Mouse (Mus musculus): Measurements from ENCODE around the gene Jund. TPM values are rescaled to one million over a fixed set of nuclear protein-coding genes. Genes with fewer than 3 reads are reported as not detected.

The Jund gene
- total RNA-seq, 2 experiments from 2014 or later, result 178 to 214 TPM

DNA sequence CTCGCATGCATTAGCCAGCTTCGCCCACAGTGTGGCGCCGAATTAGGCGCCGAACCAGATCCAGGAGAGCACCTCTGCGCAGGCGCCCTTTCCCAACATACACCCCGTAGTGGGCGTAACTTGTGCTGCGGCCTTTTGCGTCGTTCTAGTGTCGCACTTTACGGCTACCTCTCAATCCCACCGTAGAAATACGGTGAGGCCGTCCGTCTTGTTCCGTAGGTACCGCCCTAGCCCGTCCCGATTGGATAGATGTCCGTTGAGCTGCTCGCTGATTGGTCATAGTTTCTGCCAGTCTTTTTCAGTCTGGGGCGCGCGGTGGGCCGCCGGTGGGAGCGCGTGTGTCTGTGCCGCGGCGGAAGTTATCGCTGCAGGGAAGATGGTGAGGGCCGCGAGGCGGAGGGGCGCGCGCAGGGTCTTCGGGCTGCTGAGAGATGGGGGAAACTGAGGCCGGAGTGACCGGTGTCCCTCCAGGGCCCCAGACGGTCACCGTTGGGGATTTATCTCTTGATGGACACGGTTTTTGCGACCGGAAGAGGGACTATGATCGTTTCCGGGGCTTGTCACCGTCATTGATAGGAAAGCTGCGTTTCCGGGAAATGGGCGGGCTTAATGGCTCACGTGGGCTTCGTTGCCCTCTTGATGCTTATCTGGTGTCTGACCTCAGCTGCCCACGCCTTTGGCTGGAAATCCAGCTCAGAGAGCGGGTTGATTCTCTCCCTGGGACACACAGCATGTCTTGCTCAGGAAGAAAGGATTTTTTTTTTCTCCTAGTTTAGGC, 25.5 kb upstream of the Jund start, which contains the start of gene Lsm4:
TSS of gene Lsm4 (plus strand) at position 170 of the 778 bp plus-strand sequence.
- intact Hi-C loops (cut with DNase I), result loop anchor here (1.0 kb wide), 1 partner anchor 27 kb away; no protein-coding TSS in a partner anchor
- peak; percentile 99 for DNase-seq

DNA sequence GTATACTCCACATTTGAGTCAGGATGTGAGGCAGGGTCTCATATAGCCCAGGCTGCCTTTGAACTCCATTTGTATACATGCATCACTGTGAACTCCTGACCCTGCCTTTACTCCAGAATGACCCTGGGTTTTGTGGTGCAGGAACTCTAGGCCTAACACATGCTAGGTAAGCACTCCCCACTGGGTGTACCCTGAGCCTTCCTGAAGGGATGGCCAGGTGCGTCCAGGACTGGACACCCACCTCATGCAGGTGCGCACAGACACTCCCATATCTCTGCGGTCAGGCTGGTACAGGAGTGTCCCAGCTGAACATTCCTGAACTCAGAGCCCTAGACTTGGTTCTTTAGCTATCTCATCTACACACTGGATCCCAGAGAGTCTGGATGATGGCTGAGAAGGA, 24.6 kb upstream of the Jund start:
- intact Hi-C loops (cut with DNase I), result no loop called here
- DNase-seq, result no peak

DNA sequence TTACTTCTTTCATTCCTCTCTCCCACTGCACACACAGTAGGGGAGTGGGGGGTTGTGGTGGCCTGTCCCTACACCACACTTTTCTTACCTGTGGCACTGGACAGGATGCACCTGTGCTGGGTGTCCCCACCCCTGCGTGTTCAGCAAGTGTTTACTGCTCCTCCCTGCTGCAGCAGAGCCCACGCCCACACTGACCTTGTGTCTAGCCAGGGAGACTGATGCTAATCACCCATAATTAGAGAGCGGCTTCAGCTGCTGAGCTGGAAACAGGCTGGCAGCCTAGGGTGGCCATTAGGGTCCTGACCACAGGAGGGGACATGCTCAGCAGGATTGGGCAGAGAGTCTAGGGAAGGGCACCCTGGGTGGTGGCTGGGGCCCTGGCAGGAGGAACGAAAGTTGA, 24.0 kb upstream of the Jund start:
- intact Hi-C loops (cut with DNase I), result no loop called here
- no peak for DNase-seq

DNA sequence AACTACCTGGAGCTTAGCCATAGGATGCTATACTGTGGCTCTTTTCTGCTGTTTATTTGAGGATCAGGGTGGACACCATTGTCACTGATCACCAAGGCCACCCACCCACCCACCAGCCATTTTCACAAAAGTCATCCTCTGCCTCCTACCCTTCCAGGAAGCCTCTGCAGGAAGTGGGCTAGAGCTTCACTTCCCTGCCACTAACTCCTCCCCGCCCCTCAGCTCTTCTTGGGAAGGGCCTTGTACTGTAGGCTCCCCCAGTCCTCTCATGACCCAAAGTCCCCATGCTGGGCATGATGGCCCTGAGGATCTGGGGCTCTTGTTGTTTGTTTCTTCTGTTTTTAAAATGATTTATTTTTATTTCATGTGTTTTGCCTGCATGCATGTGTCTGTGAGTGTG, 23.4 kb upstream of the Jund start:
- DNase-seq, result no peak
- intact Hi-C loops (cut with DNase I), result no loop called here

DNA sequence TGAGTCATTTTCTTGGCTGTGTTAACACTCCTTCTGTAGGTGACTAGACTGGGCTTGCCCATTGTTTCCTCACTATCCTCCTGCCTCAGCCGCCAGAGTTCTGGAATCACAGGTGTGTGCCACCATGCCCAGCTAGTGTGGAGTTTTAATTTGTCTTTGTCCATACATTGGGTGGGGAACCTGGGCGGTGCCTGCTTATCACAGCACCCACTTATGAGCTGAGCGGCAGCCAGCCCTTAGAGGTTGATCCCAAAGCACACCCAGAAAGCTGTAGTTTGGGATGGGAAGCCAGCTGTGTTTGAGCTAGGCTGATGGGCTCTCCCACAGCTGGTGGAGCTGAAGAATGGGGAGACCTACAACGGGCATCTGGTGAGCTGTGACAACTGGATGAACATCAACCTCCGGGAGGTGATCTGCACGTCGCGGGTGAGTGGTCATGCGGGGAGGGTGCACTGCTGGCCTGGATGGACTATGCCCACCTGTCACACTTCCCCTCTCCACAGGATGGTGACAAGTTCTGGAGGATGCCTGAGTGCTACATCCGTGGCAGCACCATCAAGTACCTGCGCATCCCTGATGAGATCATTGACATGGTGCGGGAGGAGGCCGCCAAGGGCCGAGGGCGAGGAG, 21.2 kb upstream of the Jund start:
- intact Hi-C loops (cut with DNase I), result loop anchor here (2.0 kb wide), 1 partner anchor 13 kb away; no protein-coding TSS in a partner anchor
- DNase-seq, result no peak

DNA sequence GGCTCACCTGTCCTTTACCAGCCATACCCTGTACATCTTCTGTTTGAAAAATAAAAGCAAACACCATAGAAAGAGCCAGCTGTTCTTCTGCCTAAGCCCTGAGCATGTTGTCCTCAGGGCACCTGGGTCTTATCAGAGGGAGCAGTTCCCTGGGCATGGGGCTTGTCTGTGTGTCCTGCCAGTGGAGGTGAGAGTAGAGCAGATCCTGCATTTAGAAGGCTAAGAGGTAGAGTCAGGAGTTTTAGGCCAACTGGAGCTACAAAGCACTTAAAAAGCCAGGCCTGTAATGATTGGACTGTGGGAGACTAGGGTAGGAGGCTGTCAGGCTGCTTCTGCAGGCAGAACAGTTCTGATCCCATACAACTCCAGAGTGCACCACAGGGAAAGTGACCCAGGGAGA, 20.1 kb upstream of the Jund start:
- intact Hi-C loops (cut with DNase I), result no loop called here
- DNase-seq, result peak in 1 of 2 experiments; percentile 11

DNA sequence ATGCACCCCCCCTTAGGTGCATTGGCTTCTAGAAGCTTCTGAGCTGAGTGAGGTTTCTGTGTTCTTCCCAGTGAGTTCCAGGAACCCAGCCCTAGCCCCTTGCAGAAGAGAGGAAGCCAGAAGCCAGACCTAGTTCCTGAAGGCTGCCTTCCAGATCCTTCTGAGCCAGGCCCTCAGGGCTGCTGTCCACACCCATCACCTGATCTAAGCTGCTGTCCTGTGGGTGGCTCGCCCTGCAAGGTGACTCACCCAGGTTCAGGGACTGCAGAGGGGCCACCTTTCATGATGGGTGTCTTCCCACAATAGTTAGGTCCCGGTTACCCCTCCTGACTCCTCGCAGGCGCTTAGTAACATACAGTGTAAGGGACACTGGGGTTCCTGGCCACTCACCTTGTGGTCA, 19.3 kb upstream of the Jund start:
- DNase-seq, result no peak
- intact Hi-C loops (cut with DNase I), result no loop called here

DNA sequence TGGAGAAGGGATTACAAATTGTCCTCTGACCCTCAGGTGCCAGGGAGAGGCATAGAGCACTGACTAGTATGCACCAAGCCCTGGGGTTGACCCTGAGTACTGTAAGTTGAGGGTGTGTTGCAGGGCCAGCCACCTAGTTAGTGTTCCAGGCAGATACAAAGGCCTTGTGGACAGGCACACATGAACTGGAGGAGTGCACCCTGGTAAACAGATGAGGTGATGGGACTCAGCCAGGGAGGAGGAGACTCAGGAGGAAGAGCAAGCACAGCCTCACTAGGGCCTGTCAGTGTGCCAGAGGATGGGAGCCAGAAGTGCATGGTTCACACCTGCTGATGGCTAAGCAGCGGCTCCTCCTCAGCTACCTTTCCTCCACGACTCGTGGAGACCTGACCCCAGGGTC, 18.7 kb upstream of the Jund start:
- intact Hi-C loops (cut with DNase I), result no loop called here
- peak; percentile 30 to 41 for DNase-seq

DNA sequence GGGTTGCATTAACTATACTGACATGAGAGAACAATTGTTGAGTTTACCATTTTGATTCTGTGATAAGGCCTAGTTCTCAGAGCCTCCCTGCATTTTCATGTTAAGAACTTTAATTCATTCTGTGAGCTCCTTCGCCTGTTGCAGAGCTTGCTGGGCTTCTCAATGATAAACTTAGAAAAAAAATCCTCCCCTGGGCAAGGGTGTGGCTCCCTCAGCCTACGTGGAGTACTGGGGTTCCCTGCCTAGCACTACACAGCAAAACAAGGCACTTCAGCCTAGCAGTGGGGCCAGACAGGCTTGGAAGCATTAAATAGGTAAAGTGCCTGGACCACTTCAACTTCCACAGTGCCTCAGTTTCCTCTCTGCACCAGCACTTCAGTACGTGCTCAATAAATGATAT, 17.3 kb upstream of the Jund start:
- DNase-seq, result peak in 1 of 2 experiments; percentile 44
- intact Hi-C loops (cut with DNase I), result no loop called here

DNA sequence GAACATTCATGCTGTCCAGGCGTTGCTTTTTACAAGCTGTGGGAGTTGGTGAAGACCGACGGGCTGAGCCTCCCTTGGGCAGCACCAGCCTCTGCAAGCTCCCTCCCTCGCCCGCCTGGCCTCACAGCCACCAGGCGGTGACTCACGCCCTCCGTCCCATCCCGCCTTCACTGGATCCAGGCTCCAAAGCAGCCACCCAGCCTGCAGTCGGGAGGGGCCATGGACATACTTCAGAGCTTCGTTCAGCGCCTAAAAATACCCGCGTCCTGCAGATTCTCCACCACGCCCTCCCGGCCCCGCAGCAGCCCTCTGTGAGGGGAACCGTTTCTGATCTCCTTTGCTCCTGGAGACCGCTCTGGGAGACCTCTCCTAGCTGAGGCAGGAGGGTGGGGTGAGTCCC, 16.6 kb upstream of the Jund start:
- intact Hi-C loops (cut with DNase I), result no loop called here
- DNase-seq, result peak; percentile 91 to 93

DNA sequence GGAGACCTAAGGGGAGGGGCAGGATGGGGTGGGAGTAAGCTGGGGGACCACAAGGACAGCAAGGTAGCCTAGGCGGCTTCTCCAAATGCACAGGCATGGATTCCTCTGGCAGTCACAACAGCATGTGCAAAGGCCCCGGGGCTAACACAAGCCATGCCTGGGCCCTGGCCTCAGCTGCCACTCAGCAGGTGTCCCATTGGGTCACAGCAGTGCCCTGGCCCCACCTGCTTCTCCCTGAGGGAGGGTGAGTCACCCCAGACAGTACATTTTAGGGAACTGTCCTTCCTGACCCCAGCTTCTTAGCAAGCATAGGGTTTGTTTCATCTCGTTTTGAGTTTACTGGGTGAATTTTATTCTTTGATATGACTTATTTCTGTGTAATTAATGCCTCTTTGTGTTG, 16.1 kb upstream of the Jund start:
- intact Hi-C loops (cut with DNase I), result no loop called here
- DNase-seq, result no peak

DNA sequence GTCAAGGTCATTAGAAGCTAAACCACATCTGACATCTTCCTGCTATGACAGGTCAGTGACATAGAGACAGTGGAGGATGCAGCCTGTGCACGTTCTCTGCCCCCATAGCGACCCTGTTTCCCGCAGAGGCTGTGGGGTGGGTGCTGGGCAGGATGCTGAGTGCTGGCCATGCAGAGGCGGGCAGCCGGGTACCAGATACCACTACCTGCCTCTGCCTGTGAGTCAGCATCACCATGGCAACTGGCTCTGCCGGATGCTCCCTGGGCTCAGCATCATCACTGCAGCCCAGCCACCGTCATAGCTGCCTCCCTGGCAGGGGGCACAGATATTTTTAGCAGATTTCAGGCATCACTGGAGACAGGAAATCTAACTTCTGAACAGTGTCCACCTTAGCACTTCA, 14.5 kb upstream of the Jund start:
- DNase-seq, result no peak
- intact Hi-C loops (cut with DNase I), result no loop called here

DNA sequence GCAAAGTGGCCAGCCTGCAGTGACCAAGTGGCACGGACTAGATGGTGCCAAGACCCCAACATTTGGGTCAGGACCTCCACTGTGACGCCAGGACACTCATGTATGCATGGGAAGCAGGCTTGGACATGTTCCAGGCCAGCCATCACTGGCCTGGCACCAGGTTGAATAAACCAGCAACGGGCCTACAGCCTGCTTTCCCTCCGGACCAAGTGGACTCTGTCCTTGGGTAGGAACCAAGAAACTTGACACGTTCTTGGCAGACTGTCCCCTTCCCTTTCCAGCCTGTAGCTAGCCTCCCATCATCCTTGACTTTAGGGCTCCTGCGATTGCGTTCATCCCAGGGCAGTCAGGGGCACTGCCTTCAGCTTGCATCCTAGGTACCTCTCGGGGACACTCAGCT, 11.2 kb upstream of the Jund start:
- intact Hi-C loops (cut with DNase I), result no loop called here
- DNase-seq, result peak; percentile 90 to 91

DNA sequence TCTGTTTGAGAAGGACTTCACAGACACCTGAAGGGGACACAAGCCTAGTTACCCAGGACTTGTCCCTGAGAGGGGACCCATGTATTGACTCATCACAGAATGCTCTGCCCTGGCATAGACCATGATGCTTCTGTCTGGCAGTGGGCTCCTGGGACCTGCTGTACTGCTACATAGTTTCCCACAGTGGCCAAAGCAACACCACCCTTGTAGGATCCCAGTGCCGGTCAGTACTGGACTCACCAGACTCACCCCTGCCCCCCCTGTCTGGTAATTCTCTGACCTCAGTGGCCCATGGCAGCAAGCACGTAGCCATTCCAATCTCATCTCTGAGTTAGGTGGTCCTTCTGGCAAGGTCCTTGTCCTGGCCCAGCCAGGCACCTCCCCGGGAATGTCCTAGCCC, 10.6 kb upstream of the Jund start:
- DNase-seq, result no peak
- intact Hi-C loops (cut with DNase I), result no loop called here

DNA sequence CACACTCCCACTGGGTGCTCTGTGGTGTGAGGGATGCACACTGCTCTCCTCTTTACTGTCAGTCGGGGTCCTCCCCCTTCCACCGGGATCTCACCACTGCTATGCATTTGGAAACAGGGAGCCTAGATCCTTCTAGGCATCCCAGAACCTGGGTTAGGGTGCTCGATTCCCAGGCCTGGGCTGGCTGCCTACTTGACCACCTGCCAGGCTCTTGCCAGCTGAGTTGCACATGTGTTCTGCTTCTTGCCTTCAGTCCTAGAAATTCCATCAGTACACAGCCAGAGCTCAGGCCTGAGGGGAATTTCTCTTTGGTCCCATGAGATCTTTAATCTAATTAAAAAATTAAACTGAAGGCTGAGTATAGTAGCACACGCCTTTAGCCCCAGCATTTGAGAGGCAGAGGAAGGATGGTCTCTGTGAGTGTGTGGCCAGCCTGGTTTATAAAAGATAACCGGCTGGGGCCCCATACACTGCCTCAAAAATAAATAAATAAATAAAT, 8.8 kb upstream of the Jund start:
- peak in 1 of 2 experiments; percentile 36 for DNase-seq
- intact Hi-C loops (cut with DNase I), result loop anchor here (2.0 kb wide), 1 partner anchor 13 kb away; no protein-coding TSS in a partner anchor

DNA sequence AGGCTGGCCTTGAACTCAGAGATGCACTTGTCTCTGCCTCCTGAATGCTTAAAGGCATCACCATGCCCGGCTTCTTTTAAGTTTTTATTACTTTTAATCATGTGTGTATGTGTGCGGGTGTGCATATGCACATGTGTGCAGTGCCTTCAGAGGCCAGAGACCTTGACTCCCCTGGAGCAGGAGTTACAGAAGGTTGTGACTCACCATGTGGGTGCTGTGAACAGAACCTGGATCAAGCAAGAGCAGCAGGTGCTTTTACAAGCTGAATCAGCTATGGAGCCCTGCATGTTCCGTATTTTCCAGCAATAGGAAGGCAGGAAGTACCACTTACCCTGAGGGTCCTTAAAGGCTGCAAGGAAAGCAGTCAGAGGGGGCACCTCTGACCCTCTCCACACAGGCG, 7.5 kb upstream of the Jund start:
- intact Hi-C loops (cut with DNase I), result loop anchor here (2.0 kb wide), 1 partner anchor 14 kb away; no protein-coding TSS in a partner anchor
- DNase-seq, result no peak

DNA sequence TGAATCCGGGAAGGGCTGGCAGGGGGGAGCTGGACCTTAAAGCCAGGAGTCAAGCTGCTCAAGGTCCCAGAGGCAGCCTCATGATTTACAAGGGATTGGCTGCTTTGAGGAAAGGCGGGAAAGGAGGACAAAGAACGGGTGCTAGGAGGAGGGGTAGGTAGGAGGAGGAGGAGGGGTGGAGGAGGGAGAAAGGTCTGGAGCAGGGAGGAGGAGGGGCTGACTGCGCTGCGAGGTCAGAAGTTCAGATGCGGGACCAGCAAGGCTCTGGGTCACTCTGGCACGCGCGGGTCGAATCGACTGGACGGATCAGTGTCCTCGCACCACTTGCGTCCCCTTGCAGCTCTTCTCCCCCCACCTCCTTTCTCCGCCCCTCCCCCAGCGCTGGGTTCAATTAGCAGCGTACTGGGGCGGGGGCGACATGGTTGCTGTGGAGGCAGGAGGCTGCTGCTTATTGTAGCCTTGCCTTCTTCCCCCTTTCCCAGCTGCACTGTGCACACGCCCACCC, 7.0 kb upstream of the Jund start:
- DNase-seq, result no peak
- intact Hi-C loops (cut with DNase I), result loop anchor here (2.0 kb wide), 1 partner anchor 15 kb away; no protein-coding TSS in a partner anchor

DNA sequence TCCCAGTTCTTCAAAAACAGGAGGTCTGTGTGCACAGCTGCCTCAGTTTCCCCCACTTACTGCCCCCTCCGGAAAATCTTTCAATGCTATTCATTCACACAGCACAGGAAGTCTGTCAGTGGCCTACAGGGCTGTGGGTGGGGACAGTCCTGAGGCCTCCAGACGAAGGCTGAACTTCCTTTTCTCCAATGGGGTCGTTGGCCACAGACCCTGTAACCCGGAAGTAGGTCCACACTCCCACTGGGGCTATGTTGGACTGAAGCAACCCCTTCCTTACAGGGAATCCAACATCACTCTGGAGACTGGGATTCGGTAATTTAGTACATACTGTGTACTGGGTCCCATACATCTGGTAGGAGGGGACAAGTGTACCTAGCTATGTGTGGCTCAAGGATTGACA, 5.1 kb upstream of the Jund start:
- DNase-seq, result no peak
- intact Hi-C loops (cut with DNase I), result no loop called here

DNA sequence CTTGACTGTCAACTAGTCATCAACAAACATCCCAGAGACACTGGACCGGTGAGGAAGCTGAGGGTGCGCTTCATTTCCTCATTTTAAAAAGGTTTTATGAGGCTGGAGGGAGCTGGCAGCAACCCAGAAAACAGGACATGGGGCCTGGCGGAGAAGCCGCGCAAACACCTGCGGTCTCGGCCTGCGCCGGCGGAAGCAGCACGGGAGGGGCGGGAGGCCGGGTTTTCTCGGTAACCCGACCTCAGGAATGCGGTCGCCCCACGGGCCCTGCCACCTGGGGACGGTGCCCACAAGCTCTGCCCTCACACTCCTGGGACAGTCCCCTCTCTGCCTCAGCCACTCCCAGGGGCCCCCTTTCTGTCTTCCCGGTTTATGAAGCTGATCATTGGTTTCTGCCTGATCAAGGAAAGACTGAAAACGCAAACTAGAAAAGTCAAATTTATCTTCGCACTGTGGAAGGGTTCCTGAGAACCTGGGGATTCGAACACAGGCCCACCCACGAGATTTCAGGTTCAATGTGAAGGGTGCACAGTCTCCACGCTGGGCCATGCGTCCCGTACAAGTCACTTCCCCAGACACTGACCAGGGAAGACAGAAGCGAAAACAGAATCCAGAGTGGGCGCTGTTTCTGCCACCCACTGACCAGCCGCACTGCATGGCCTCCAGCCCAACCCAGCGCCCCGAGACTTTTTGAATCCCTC, 3.3 kb upstream of the Jund start:
- DNase-seq, result peak; percentile 66 to 68
- intact Hi-C loops (cut with DNase I), result no loop called here

DNA sequence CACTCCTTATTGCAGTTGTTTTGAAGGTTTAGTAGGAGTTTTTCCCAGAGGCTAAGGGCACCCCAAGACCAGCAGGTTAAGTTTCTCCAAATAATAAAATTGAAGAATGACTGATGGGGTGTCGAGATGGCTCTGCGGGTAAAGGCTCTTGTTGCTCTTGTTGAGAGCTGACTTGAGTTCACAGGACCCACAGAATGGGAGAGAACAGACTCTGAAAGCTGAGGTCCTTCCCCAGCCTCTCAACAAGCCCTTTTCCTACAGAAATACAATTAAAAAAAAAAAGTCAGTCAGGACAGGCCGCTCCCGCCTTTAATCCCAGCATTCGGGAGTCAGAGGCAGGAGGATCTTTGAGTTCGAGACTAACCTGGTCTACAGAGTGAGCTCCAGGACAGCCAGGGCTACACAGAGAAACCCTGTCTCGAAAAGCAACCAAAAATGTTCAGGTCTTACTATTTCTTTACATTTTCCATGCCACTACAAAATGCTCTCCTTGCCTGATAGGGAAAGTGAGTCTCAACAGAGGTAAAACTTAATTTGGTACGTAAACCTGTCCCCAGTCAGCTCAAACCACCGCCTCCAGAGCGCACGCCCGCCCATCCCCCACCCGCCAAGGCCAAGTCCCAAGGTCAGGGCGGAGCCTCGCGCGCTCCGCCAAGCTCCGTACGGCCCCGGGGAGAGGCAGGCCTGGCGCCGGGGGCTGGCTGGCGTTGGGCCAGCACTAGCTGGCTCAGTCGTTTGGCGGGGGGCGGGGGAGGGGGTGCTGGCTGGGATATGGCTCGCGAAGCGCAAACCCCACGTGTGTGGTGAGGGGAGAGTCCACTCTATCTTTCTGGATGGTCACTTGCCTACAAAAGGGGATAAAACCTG, 2.5 kb upstream of the Jund start:
- DNase-seq, result peak; percentile 85 to 88
- intact Hi-C loops (cut with DNase I), result no loop called here
